Mouse (Mus musculus): ENCODE results near the gene Prl8a9. TPM values are rescaled to one million over a fixed set of nuclear protein-coding genes. Genes with fewer than 3 reads are reported as not detected.

Gene Prl8a9
- not detected for total RNA-seq (2021)

DNA sequence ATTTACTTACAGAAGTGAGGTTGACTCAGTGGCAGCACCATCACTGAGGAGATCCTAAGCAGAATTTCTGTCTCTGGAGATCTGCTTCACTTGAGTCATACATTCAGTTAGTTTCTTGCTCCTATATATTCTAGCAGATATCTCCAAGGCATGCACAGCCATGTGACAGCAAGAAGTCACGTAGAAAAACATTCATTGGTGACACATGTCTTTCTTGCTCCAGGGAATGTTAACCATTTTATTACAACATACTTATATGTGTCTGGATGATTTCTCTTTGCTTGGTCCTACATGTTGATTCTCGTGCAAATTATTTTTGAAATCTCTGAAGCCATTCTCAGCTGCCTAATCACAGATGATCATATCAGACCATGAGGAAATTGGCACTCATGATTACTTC lies at the start of gene Prl8a9:
Prl8a9 (minus strand) TSS at position 101 of the 400 bp plus-strand sequence.
- no peak for DNase-seq
- intact Hi-C loops (cut with DNase I), result no loop called here

DNA sequence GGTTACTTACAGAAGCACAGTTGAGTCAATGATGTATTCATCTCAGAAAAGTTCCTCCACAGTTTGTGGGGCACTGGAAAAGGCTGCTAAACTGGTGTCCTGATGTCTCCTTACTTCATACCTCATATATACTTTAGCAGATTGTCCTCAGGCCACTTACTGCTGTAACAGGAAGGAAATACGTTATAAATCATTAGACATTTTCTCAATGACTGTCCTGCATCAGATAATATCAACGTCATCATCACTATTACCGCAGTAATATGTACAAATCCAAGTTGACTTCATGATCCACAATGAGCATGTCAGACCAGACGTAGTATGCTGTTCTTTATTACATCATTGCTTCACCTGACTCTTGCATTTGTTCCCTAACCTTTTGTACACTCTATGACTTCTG lies 46.1 kb upstream of the Prl8a9 start, which contains the start of gene Prl7b1:
Prl7b1 (minus strand) TSS at position 101 of the 400 bp plus-strand sequence.
- no peak for DNase-seq
- intact Hi-C loops (cut with DNase I), result no loop called here

DNA sequence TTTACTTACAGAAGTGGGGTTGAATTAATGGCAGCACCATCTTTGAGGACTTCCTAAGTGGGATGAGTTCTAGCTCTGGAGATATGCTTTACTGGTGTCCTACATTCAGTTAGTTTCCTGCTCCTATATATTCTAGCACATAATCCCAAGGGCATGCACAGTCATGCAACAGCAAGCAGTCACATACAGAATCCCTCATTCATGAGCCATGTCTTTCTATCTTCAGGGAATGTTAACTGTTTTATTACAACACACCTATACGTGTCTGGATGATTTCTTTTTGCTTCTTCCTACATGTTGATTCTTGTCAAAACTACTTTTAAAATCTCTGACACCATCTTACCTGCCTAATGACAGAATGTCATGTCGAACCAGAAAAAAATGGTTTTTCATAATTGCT lies 17.7 kb upstream of the Prl8a9 start, which contains the start of gene Prl8a1:
Prl8a1 (minus strand) TSS at position 101 of the 400 bp plus-strand sequence.
- DNase-seq, result no peak
- intact Hi-C loops (cut with DNase I), result no loop called here

DNA sequence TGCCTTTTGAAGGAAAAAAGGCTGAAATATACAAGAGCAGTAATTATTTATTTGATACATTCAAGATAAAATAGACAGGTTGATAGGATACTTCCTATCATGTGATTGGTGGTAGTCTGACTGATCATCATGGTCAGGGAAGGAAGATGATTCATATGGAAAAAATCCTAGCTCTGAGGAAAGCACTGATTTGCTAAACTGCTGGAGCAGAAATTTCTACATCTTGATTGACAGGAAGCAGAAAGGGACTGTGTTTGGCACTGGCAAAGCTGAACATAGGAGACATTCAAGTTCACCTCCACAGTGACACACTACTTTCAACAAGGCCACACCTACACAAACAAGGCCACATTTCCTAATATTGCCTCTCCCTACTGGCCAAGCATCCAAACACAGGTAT lies 11.1 kb downstream of the Prl8a9 start:
- DNase-seq, result no peak
- intact Hi-C loops (cut with DNase I), result no loop called here

DNA sequence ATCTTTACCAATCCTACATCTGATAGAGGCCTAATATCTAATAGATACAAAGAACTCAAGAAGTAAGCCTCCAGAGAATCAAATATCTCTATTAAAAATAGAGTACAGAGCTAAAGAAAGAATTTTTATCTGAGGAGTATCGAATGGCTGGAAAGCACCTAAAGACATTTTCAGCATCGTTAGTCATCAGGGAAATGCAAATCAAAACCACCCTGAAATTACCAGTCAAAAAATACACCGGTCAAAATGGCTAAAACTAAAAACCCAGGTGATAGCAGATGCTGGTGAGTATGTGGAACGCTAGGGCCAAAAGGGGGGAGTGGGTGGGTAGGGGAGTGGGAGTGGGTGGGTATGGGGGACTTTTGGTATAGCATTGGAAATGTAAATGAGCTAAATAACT lies 41.2 kb downstream of the Prl8a9 start:
- intact Hi-C loops (cut with DNase I), result no loop called here
- DNase-seq, result no peak

DNA sequence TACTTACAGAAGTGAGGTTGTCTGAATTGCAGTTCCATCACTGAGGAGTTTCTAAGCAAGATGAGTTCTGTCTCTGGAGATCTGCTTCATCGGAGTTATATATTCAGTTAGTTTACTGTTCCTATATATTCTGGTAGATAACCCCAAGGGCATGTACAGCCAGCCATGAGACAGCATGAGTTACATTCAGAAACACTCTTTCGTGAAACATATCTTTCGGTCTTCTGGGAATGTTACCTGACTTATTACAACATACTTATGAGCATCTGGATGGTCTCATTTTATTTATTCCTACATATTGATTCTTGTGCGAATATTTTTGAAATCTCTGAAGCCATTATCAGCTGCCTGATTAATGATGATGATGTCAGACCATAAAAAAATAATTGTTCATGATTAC lies 51.3 kb downstream of the Prl8a9 start, which contains the start of gene Prl8a8:
Prl8a8 (minus strand) TSS at position 101 of the 400 bp plus-strand sequence.
- DNase-seq, result no peak
- intact Hi-C loops (cut with DNase I), result no loop called here

Other genes starting within 250 kb of the Prl8a9 start
- not detected for gene Prl8a2, start 218.9 kb downstream of the Prl8a9 start, total RNA-seq (2021)
- not detected for gene Prl2b1, start 173.8 kb downstream of the Prl8a9 start, total RNA-seq (2021)
- gene Prl8a6, start 125.9 kb downstream of the Prl8a9 start, total RNA-seq (2021), result not detected
- gene Prl8a8, start 51.4 kb downstream of the Prl8a9 start, total RNA-seq (2021), result not detected
- gene Prl8a1, start 17.6 kb upstream of the Prl8a9 start, total RNA-seq (2021), result not detected
- not detected for gene Prl7b1, start 46.0 kb upstream of the Prl8a9 start, total RNA-seq (2021)
- not detected for gene Prl7a1, start 77.9 kb upstream of the Prl8a9 start, total RNA-seq (2021)
- not detected for gene Prl7a2, start 103.4 kb upstream of the Prl8a9 start, total RNA-seq (2021)
- not detected for gene Prl7d1, start 152.1 kb upstream of the Prl8a9 start, total RNA-seq (2021)
- not detected for gene Prl7c1, start 216.2 kb upstream of the Prl8a9 start, total RNA-seq (2021)
- not detected for gene Prl2a1, start 237.0 kb upstream of the Prl8a9 start, total RNA-seq (2021)

Data from heart, postnatal 10 days (tissue).